Mouse (Mus musculus) kidney, embryonic 15.5 days (tissue): ENCODE data around the gene Fbxl2. TPM values are rescaled to one million over a fixed set of nuclear protein-coding genes. Genes with fewer than 3 reads are reported as not detected.
A peak's percentile ranks its signal among the peaks of the same experiment; 100 is the strongest.

Experiments used
- ATAC-seq: fragments of 200-750 bp; cut with Nextera tagmentation; replicated peaks from 2 replicates; pipeline ENCODE4 v1.8.0; 2017; ENCODE audit warnings: moderate TSS enrichment; ENCODE audit not compliant: low FRiP score
- H3K27ac ChIP-seq: fragments of 300-500 bp; sonication (generic); 2 replicates; pipeline ENCODE4 v1.5.1; 2015; ENCODE audit warnings: mild to moderate bottlenecking, inconsistent platforms
- H3K27me3 ChIP-seq: fragments of 300-500 bp; sonication (generic); 2 replicates; pipeline ENCODE4 v1.6.1; 2015; ENCODE audit warnings: inconsistent platforms
- H3K36me3 ChIP-seq: fragments of 300-500 bp; sonication (generic); 2 replicates; pipeline ENCODE4 v1.6.1; 2015; ENCODE audit warnings: inconsistent platforms
- H3K4me1 ChIP-seq: fragments of 300-500 bp; sonication (generic); 2 replicates; pipeline ENCODE4 v1.6.1; 2015; ENCODE audit warnings: inconsistent platforms
- H3K4me2 ChIP-seq: fragments of 300-500 bp; sonication (generic); 2 replicates; pipeline ENCODE4 v1.6.1; 2015; ENCODE audit warnings: moderate library complexity, mild to moderate bottlenecking, inconsistent platforms
- H3K4me3 ChIP-seq: fragments of 300-500 bp; sonication (generic); replicated peaks from 2 replicates; pipeline ENCODE4 v1.5.1; 2015; ENCODE audit warnings: mild to moderate bottlenecking, inconsistent platforms
- H3K9ac ChIP-seq: fragments of 300-500 bp; sonication (generic); 2 replicates; pipeline ENCODE4 v1.6.1; 2015; ENCODE audit warnings: mild to moderate bottlenecking, inconsistent platforms
- H3K9me3 ChIP-seq: fragments of 300-500 bp; sonication (generic); replicated peaks from 2 replicates; pipeline ENCODE4 v1.6.1; 2016; ENCODE audit warnings: inconsistent platforms
- WGBS: fragments of 180-500 bp; shearing (Covaris S2); methylation state at CpG from one replicate; pipeline ENCODE4 v1.1.7; 2015; ENCODE audit warnings: mixed read lengths; 5-methylcytosine and 5-hydroxymethylcytosine counted together
- polyA plus RNA-seq: library from polyadenylated mRNA; unstranded; fragments of >200 nt; fragmentation: Nextera tagmentation; extraction: Ambion mirVana; gene quantifications from 2 replicates; pipeline ENCODE4 v1.2.1, GENCODE M21; 2015

Gene Fbxl2
- polyA plus RNA-seq, 1 experiment from 2014 or later: 5.0 TPM

DNA sequence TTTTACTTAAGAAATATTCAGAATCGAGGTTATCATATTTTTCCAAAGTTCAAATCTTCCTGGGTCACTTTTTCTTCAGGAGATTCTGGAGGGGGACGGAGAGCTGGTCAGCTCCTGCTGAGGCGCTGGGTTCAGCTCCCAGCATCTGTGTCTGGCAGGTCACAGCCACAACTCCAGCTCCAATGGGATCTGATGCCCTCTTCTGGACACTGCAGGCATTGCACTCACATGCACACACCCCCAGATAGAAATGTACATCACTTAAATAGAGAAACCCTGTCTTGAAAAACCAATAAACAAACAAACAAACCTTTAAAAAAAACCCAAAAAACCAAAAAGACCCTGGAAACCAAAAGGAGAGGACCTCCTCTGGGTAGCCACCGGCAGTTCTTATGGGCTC lies 30.3 kb downstream of the Fbxl2 start:
- Histone ChIP-seq H3K4me1 (no peaks in the 10 kb centered on the region), H3K4me2 (no peak overlapping the region), H3K9me3 (no peaks in the 10 kb centered on the region), H3K27me3 (no peaks in the 10 kb centered on the region), H3K36me3 (no peaks in the 10 kb centered on the region), H3K27ac (no peak overlapping the region), H3K4me3 (no peak overlapping the region), H3K9ac (no peak overlapping the region)
- 87% methylated on average over 4 of the region's 4 CpGs for WGBS
- ATAC-seq: no peak

GRCm38 (mm10) chr9:114014034-114014433 lies 32.0 kb downstream of the Fbxl2 start:
- Histone ChIP-seq H3K27ac (no peak overlapping the region), H3K4me2 (no peak overlapping the region), H3K4me1 (no peaks in the 10 kb centered on the region), H3K4me3 (no peak overlapping the region), H3K36me3 (no peaks in the 10 kb centered on the region), H3K9me3 (no peaks in the 10 kb centered on the region), H3K9ac (no peak overlapping the region), H3K27me3 (no peaks in the 10 kb centered on the region)
- ATAC-seq: no peak
- 79% methylated on average over 1 of the region's 1 CpGs for WGBS

- no peaks in the 10 kb centered on the region for H3K27me3 ChIP-seq
- H3K4me1 ChIP-seq: no peaks in the 10 kb centered on the region
- H3K4me2 ChIP-seq: no peak overlapping the region
- 67% methylated on average over 18 of the region's 18 CpGs for WGBS
- H3K36me3 ChIP-seq: no peaks in the 10 kb centered on the region
- no peaks in the 10 kb centered on the region for H3K9me3 ChIP-seq
- no peak overlapping the region for H3K9ac ChIP-seq
- no peak overlapping the region for H3K4me3 ChIP-seq
- no peak for ATAC-seq
- H3K27ac ChIP-seq: no peak overlapping the region
Measured at GRCm38 (mm10) chr9:114011203-114011602, 34.8 kb downstream of the Fbxl2 start.

DNA sequence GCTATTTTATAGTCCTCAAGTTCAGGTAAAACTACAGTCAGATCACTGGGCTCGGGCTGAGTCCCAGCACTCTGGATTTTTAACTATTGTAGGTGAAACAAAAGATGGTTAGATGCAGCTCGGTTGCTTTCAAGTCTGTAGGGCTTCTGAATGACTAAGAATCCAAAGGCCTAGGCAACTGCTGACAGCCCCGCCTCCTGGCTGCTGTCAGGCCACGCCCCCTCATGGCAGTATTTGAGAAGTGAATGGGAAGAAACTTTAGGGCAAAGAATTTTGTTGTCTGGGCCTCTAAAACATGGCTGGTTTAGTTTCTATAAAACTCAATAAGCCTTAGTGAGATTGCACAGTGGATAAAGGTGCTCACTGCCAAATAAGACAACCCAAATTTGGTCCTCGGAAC lies 36.5 kb downstream of the Fbxl2 start:
- no peak overlapping the region for H3K27ac ChIP-seq
- H3K36me3 ChIP-seq: no peaks in the 10 kb centered on the region
- ATAC-seq: no peak
- no peak overlapping the region for H3K4me2 ChIP-seq
- WGBS: 59% methylated on average over 5 of the region's 5 CpGs
- no peak overlapping the region for H3K4me3 ChIP-seq
- H3K9me3 ChIP-seq: no peaks in the 10 kb centered on the region
- no peak overlapping the region for H3K9ac ChIP-seq
- H3K4me1 ChIP-seq: no peaks in the 10 kb centered on the region
- no peaks in the 10 kb centered on the region for H3K27me3 ChIP-seq

- no peaks in the 10 kb centered on the region for H3K27me3 ChIP-seq
- WGBS: 90% methylated on average over 9 of the region's 9 CpGs
- H3K27ac ChIP-seq: no peak overlapping the region
- no peak overlapping the region for H3K9ac ChIP-seq
- no peaks in the 10 kb centered on the region for H3K36me3 ChIP-seq
- H3K4me2 ChIP-seq: no peak overlapping the region
- no peak for ATAC-seq
- no peaks in the 10 kb centered on the region for H3K9me3 ChIP-seq
- H3K4me3 ChIP-seq: no peak overlapping the region
- H3K4me1 ChIP-seq: no peaks in the 10 kb centered on the region
Measured at GRCm38 (mm10) chr9:114007850-114008350, 38.1 kb downstream of the Fbxl2 start.

GRCm38 (mm10) chr9:114006801-114007200 lies 39.2 kb downstream of the Fbxl2 start:
- Histone ChIP-seq H3K27ac (no peak overlapping the region), H3K4me1 (no peaks in the 10 kb centered on the region), H3K27me3 (no peaks in the 10 kb centered on the region), H3K9me3 (no peaks in the 10 kb centered on the region), H3K4me2 (no peak overlapping the region), H3K9ac (no peak overlapping the region), H3K36me3 (no peaks in the 10 kb centered on the region), H3K4me3 (no peak overlapping the region)
- ATAC-seq: no peak
- WGBS: 63% methylated on average over 9 of the region's 9 CpGs

DNA sequence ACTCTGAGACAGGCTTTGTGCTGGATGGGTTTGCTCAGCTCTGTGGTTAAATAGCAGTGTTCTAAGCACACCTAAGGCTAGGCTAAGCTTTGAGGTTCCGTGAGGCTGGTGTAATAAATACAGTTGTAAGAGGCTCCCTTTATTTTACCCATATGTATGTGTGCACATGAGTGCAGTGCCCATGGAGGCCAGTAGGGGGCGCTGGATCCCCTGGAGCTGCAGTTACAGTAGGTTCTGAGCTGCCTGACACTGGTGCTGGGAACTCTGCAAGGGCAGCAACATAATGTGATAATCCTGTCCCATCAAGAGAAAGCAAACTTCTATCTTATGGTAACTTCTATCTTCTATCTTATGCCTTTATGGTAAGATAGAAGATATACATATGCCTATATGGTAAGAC lies 47.7 kb downstream of the Fbxl2 start:
- Histone ChIP-seq H3K36me3 (no peaks in the 10 kb centered on the region), H3K9ac (no peak overlapping the region), H3K9me3 (no peaks in the 10 kb centered on the region), H3K4me3 (no peak overlapping the region), H3K27ac (no peak overlapping the region), H3K4me1 (no peaks in the 10 kb centered on the region), H3K4me2 (no peak overlapping the region), H3K27me3 (no peaks in the 10 kb centered on the region)
- 68% methylated on average over 2 of the region's 2 CpGs for WGBS
- ATAC-seq: no peak

- H3K27ac ChIP-seq: no peak overlapping the region
- no peak overlapping the region for H3K9ac ChIP-seq
- no peaks in the 10 kb centered on the region for H3K9me3 ChIP-seq
- no peak overlapping the region for H3K4me2 ChIP-seq
- 93% methylated on average over 7 of the region's 7 CpGs for WGBS
- peaks cover 5% of the 10 kb centered on the region; the same call in 1 of the 2 replicates for H3K4me1 ChIP-seq
- no peak for ATAC-seq
- no peaks in the 10 kb centered on the region for H3K36me3 ChIP-seq
- no peaks in the 10 kb centered on the region for H3K27me3 ChIP-seq
- no peak overlapping the region for H3K4me3 ChIP-seq
Measured at GRCm38 (mm10) chr9:113992810-113993209, 53.2 kb downstream of the Fbxl2 start.

GRCm38 (mm10) chr9:113990547-113991248 lies 55.3 kb downstream of the Fbxl2 start:
- Histone ChIP-seq H3K27me3 (no peaks in the 10 kb centered on the region), H3K9me3 (no peaks in the 10 kb centered on the region), H3K4me3 (peak overlapping the region; percentile 27), H3K36me3 (no peaks in the 10 kb centered on the region), H3K27ac (no peak overlapping the region), H3K9ac (0 out of 2 replicates have a peak overlapping the region, but pooled peaks have one; percentile 17), H3K4me1 (peaks cover 5% of the 10 kb centered on the region; the same call in 1 of the 2 replicates), H3K4me2 (peak overlapping the region; percentile 59)
- peak; percentile 81 for ATAC-seq
- WGBS: 21% methylated on average over 18 of the region's 18 CpGs

GRCm38 (mm10) chr9:113984946-113985620 lies 60.9 kb downstream of the Fbxl2 start:
- Histone ChIP-seq H3K4me3 (no peak overlapping the region), H3K9me3 (no peaks in the 10 kb centered on the region), H3K27ac (no peak overlapping the region), H3K4me1 (no peaks in the 10 kb centered on the region), H3K9ac (no peak overlapping the region), H3K4me2 (no peak overlapping the region), H3K27me3 (no peaks in the 10 kb centered on the region), H3K36me3 (0 out of 2 replicates have a peak, but pooled peaks cover 5% of the 10 kb centered on the region)
- 78% methylated on average over 13 of the region's 13 CpGs for WGBS
- no peak for ATAC-seq

- peaks cover 10% of the 10 kb centered on the region for H3K4me1 ChIP-seq
- peaks cover 24% of the 10 kb centered on the region for H3K36me3 ChIP-seq
- no peaks in the 10 kb centered on the region for H3K9me3 ChIP-seq
- H3K4me2 ChIP-seq: no peak overlapping the region
- H3K27me3 ChIP-seq: no peaks in the 10 kb centered on the region
- WGBS: 77% methylated on average over 11 of the region's 11 CpGs
- no peak for ATAC-seq
- no peak overlapping the region for H3K4me3 ChIP-seq
- no peak overlapping the region for H3K27ac ChIP-seq
- no peak overlapping the region for H3K9ac ChIP-seq
Measured at GRCm38 (mm10) chr9:113982883-113983670, 62.9 kb downstream of the Fbxl2 start.

GRCm38 (mm10) chr9:113982451-113982850 lies 63.5 kb downstream of the Fbxl2 start:
- H3K4me3 ChIP-seq: no peak overlapping the region
- no peak for ATAC-seq
- H3K36me3 ChIP-seq: peaks cover 30% of the 10 kb centered on the region
- H3K27ac ChIP-seq: no peak overlapping the region
- 91% methylated on average over 2 of the region's 2 CpGs for WGBS
- H3K9me3 ChIP-seq: no peaks in the 10 kb centered on the region
- H3K4me2 ChIP-seq: no peak overlapping the region
- H3K4me1 ChIP-seq: peaks cover 10% of the 10 kb centered on the region
- no peak overlapping the region for H3K9ac ChIP-seq
- no peaks in the 10 kb centered on the region for H3K27me3 ChIP-seq
